Mouse (Mus musculus) neural tube, embryonic 13.5 days (tissue): ENCODE data around the gene Baiap2l2. TPM values are rescaled to one million over a fixed set of nuclear protein-coding genes. Genes with fewer than 3 reads are reported as not detected.

Experiments used
- ATAC-seq: fragments of 200-750 bp; cut with Nextera tagmentation; 2 replicates; pipeline ENCODE4 v1.8.0; 2017; ENCODE audit warnings: low read depth, mild to moderate bottlenecking, moderate TSS enrichment, moderate library complexity
- H3K27ac ChIP-seq: fragments of 300-500 bp; sonication (generic); replicated peaks from 2 replicates; pipeline ENCODE4 v1.5.1; 2015; ENCODE audit warnings: moderate library complexity, mild to moderate bottlenecking, inconsistent platforms
- H3K27me3 ChIP-seq: fragments of 300-500 bp; sonication (generic); 2 replicates; pipeline ENCODE4 v1.6.1; 2015; ENCODE audit warnings: mild to moderate bottlenecking, inconsistent platforms
- H3K36me3 ChIP-seq: fragments of 300-500 bp; sonication (generic); 2 replicates; pipeline ENCODE4 v1.6.1; 2015; ENCODE audit warnings: mild to moderate bottlenecking, inconsistent platforms
- H3K4me1 ChIP-seq: fragments of 300-500 bp; sonication (generic); replicated peaks from 2 replicates; pipeline ENCODE4 v1.6.1; 2015; ENCODE audit warnings: inconsistent platforms
- H3K4me2 ChIP-seq: fragments of 300-500 bp; sonication (generic); 2 replicates; pipeline ENCODE4 v1.6.1; 2015; ENCODE audit warnings: inconsistent platforms, mild to moderate bottlenecking, moderate library complexity
- H3K4me3 ChIP-seq: fragments of 300-500 bp; sonication (generic); 2 replicates; pipeline ENCODE4 v1.5.1; 2015; ENCODE audit warnings: mild to moderate bottlenecking, inconsistent platforms
- H3K9ac ChIP-seq: fragments of 300-500 bp; sonication (generic); 2 replicates; pipeline ENCODE4 v1.6.1; 2015; ENCODE audit warnings: moderate library complexity, mild to moderate bottlenecking, inconsistent platforms
- H3K9me3 ChIP-seq: fragments of 300-500 bp; sonication (generic); 2 replicates; pipeline ENCODE4 v1.6.1; 2016; ENCODE audit warnings: inconsistent platforms
- WGBS: fragments of 180-500 bp; shearing (Covaris S2); methylation state at CpG from one replicate; pipeline ENCODE4 v1.1.7; 2015; 5-methylcytosine and 5-hydroxymethylcytosine counted together
- polyA plus RNA-seq: library from polyadenylated mRNA; unstranded; fragments of >200 nt; fragmentation: Nextera tagmentation; extraction: Ambion mirVana; gene quantifications from 2 replicates; pipeline ENCODE4 v1.2.1, GENCODE M21; 2015

Gene Baiap2l2
- polyA plus RNA-seq, 1 experiment from 2014 or later, result 2.7 TPM

DNA sequence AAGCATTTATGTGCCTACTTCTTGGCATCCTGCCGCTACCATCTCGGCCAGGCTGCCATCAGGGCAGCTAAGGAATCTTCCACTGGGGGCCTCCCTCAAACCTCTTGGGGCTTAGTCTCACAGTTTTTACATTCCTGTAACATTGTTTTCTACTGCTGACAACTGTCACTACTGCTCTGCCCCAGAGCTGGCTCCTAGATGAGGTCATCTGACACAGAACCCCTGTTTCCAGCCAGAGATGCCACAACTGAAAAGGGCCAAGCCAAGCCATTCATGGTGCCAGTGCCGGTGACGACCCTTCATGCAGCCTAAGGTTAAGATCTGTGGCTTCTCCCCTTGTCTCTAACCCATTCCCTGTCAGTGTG lies 38.4 kb upstream of the Baiap2l2 start:
- Histone ChIP-seq H3K36me3 (no peaks in the 10 kb centered on the region), H3K4me1 (peaks cover 28% of the 10 kb centered on the region), H3K9me3 (no peaks in the 10 kb centered on the region), H3K4me3 (no peak overlapping the region), H3K4me2 (no peak overlapping the region), H3K27me3 (no peaks in the 10 kb centered on the region), H3K27ac (peak overlapping the region; percentile 15; the same call in 1 of the 2 replicates), H3K9ac (no peak overlapping the region)
- WGBS, result 82% methylated on average over 4 of the region's 4 CpGs
- ATAC-seq, result no peak

DNA sequence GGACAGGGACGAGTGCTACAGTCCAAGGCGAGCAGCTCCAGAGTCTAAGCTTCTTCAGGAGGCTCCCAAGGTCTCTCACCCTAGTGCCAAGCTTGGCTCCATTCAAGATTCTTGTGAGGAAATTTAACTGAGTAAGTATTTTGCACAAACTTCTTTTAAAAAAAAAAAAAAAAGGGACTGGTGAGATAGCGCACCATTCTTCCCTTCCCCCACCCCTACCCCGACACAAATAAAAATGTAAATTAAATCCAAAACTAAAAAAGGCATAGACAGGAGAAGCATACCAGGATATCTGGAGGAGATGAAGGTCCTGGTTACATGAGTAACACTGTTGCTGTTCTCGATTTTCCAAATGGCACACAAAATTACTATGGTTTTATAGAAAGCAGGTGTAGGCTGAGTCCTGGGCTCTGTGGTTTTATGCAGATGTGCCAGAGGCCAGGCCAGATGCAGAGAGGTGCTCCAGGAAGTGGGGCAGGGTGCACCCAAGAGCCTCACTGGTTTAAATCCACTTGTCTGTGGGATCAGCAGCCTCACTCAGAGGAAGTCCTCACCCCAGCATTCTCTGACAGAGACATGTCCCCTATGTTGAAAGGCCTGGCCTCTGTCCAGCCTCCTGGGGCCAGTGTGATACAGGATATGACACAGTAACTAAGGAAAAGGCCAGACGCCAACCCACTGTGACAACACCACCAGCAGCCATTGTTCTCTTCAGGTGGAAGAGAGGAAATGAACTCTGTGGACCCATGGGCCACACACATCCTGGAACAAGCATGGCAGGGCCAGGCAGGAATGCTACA lies 37.9 kb upstream of the Baiap2l2 start:
- ATAC-seq, result no peak
- Histone ChIP-seq H3K4me1 (peaks cover 28% of the 10 kb centered on the region), H3K9me3 (no peaks in the 10 kb centered on the region), H3K27me3 (no peaks in the 10 kb centered on the region), H3K36me3 (no peaks in the 10 kb centered on the region), H3K27ac (peak overlapping the region; percentile 52; the same call in 1 of the 2 replicates), H3K9ac (no peak overlapping the region), H3K4me2 (no peak overlapping the region), H3K4me3 (no peak overlapping the region)
- 79% methylated on average over 6 of the region's 6 CpGs for WGBS

- no peak overlapping the region for H3K4me3 ChIP-seq
- 82% methylated on average over 11 of the region's 11 CpGs for WGBS
- H3K9ac ChIP-seq, result no peak overlapping the region
- no peak overlapping the region for H3K27ac ChIP-seq
- no peak overlapping the region for H3K4me2 ChIP-seq
- H3K4me1 ChIP-seq, result peaks cover 27% of the 10 kb centered on the region
- no peaks in the 10 kb centered on the region for H3K27me3 ChIP-seq
- no peaks in the 10 kb centered on the region for H3K9me3 ChIP-seq
- peaks cover 2% of the 10 kb centered on the region; the same call in 1 of the 2 replicates for H3K36me3 ChIP-seq
- no peak for ATAC-seq
Measured at GRCm38 (mm10) chr15:79322281-79322990, 37.1 kb upstream of the Baiap2l2 start.

DNA sequence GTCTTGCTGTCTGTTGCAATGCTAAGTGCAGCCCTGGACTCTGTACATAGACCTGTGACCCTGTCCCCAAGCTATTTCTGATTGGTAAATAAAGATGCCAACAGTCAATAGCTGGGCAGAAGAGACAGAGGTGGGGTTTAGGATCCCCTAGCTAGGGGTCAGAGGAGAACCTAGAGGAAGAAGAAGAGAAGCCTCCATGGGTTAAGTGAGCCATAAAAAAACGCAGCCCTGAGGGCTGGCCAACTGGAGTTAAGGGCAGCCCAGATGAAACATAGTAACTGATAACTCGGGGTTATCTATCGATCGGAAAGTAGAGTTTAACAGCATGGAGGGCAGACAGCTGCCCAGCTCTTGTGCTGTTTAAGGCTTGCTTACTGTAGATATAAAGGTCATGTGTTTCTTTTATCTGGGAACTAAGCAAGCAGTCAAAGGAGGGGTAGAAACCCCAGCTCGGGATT lies 36.4 kb upstream of the Baiap2l2 start:
- no peak overlapping the region for H3K9ac ChIP-seq
- no peak for ATAC-seq
- H3K4me3 ChIP-seq, result no peak overlapping the region
- H3K27me3 ChIP-seq, result no peaks in the 10 kb centered on the region
- H3K4me1 ChIP-seq, result peaks cover 20% of the 10 kb centered on the region
- H3K27ac ChIP-seq, result no peak overlapping the region
- H3K4me2 ChIP-seq, result no peak overlapping the region
- H3K9me3 ChIP-seq, result no peaks in the 10 kb centered on the region
- 86% methylated on average over 5 of the region's 5 CpGs for WGBS
- peaks cover 7% of the 10 kb centered on the region; the same call in 1 of the 2 replicates for H3K36me3 ChIP-seq

DNA sequence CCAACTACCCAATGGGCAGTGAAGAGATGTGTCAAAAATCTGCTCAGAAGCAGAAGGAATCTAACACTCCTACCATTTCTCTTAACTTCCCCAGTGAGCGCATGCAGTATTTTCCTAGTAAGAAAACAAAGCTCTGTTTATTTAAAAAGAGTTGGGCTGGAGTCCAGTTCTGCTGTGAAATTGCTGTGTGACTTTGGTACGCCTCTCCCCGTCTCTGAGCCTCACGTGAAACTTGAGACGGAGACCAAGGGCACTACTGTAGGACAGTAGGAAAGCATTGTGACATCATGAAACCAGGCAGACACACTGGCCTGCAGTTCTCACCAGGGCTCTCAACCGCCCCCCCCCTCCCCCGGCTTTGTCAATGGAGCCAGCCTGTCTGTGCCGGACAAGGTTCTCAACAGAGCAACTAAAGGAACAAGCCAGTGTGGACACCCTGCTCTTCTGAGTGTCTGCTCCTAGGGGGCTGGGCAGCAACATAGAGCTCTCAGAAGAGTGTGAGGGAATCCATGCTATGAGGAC lies 28.6 kb upstream of the Baiap2l2 start:
- Histone ChIP-seq H3K27me3 (no peaks in the 10 kb centered on the region), H3K4me2 (no peak overlapping the region), H3K27ac (no peak overlapping the region), H3K4me3 (no peak overlapping the region), H3K9ac (no peak overlapping the region), H3K36me3 (peaks cover 30% of the 10 kb centered on the region), H3K4me1 (no peaks in the 10 kb centered on the region), H3K9me3 (no peaks in the 10 kb centered on the region)
- 75% methylated on average over 8 of the region's 8 CpGs for WGBS
- no peak for ATAC-seq

- Histone ChIP-seq H3K4me1 (no peaks in the 10 kb centered on the region), H3K4me3 (no peak overlapping the region), H3K9ac (no peak overlapping the region), H3K36me3 (peaks cover 55% of the 10 kb centered on the region), H3K27me3 (no peaks in the 10 kb centered on the region), H3K9me3 (no peaks in the 10 kb centered on the region), H3K27ac (no peak overlapping the region), H3K4me2 (no peak overlapping the region)
- ATAC-seq, result no peak
- WGBS, result 76% methylated on average over 4 of the region's 4 CpGs
Measured at GRCm38 (mm10) chr15:79307861-79308260, 22.5 kb upstream of the Baiap2l2 start.

DNA sequence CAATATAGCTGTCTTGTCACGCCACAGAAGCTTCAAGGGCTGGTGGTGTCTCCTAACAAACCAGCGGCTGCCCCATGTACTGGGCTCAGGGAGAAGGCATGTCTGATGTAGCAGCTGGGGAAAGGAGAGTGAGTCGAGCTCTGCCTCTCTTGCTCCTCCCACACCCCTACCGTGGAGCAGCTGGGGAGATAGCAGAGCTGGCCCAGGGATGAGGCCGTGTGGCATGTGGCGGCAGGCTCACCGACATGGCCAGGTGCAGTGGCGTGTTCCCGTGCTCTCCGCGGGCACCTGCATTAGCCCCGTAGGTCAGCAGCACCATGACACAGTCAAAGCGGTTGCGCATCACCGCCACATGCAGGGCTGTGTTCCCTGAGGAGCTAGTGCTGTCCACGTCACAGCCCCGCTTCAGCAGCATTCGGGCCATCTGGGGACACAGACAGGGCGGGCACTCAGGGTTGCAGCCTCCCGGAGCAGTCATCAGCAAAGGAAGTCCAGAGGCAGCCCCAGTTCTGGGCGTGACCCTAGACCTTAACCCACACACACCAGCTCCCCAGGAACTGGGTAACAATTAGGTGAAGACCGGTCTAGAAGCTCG lies 20.8 kb upstream of the Baiap2l2 start:
- Histone ChIP-seq H3K9ac (no peak overlapping the region), H3K36me3 (peaks cover 54% of the 10 kb centered on the region), H3K9me3 (no peaks in the 10 kb centered on the region), H3K4me1 (no peaks in the 10 kb centered on the region), H3K4me2 (no peak overlapping the region), H3K4me3 (no peak overlapping the region), H3K27me3 (no peaks in the 10 kb centered on the region), H3K27ac (no peak overlapping the region)
- 74% methylated on average over 23 of the region's 23 CpGs for WGBS
- no peak for ATAC-seq

DNA sequence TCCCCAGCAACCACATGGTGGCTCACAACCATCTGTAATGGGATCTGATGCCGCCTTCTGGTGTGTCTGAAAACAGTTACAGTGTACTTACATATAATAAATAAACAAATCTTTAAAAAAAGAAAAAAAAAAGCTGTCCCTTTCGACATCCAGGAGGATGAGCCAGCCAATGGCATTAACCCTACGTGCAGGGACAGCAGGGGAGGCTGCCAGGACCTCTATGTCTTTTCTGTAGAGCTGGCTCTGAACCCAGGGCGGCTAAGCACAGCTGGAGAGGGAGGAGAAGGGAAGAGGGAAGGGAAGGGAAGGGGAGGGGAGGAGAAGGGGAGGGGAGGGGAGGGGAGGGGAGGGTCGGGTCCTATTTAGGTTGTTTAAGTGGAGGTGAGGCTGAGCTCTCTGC lies 19.5 kb upstream of the Baiap2l2 start:
- H3K27me3 ChIP-seq, result no peaks in the 10 kb centered on the region
- 82% methylated on average over 3 of the region's 5 CpGs for WGBS
- peaks cover 58% of the 10 kb centered on the region for H3K36me3 ChIP-seq
- no peak overlapping the region for H3K4me3 ChIP-seq
- no peak overlapping the region for H3K4me2 ChIP-seq
- no peak overlapping the region for H3K9ac ChIP-seq
- H3K4me1 ChIP-seq, result no peaks in the 10 kb centered on the region
- no peak for ATAC-seq
- H3K9me3 ChIP-seq, result no peaks in the 10 kb centered on the region
- H3K27ac ChIP-seq, result no peak overlapping the region

- H3K4me3 ChIP-seq, result no peak overlapping the region
- WGBS, result 91% methylated on average over 8 of the region's 8 CpGs
- no peaks in the 10 kb centered on the region for H3K9me3 ChIP-seq
- H3K36me3 ChIP-seq, result peaks cover 57% of the 10 kb centered on the region
- H3K27me3 ChIP-seq, result no peaks in the 10 kb centered on the region
- H3K27ac ChIP-seq, result no peak overlapping the region
- ATAC-seq, result no peak
- H3K4me2 ChIP-seq, result no peak overlapping the region
- H3K4me1 ChIP-seq, result no peaks in the 10 kb centered on the region
- no peak overlapping the region for H3K9ac ChIP-seq
Measured at GRCm38 (mm10) chr15:79303725-79304124, 18.4 kb upstream of the Baiap2l2 start.

DNA sequence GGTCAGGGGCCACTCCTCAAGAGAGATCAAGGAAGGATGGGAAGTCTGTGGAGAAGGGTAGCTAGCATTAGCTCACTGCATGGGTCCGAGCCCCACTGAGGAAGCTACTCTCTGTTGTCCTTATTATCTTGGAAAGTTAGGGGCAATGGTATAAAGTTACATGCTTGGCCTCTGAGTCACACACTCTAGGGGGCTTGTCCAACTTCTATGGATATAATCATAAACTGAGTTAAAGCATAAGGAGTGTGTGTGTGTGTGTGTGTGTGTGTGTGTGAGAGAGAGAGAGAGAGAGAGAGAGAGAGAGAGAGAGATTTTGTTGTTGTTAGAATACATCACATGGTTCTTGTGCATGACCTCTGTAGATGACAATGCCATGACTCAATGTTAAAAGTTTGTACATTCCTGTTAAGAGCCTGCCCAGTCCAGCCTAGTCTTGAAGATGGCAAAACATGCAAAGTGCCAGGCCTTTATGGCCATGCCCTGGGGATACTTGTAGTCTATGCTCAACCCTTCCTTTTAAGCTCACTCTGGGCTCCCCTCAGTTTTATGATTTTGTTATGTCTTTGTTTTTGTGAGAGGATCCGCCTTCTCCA lies 14.3 kb upstream of the Baiap2l2 start:
- peaks cover 26% of the 10 kb centered on the region; the same call in 1 of the 2 replicates for H3K36me3 ChIP-seq
- no peak overlapping the region for H3K4me2 ChIP-seq
- no peaks in the 10 kb centered on the region for H3K27me3 ChIP-seq
- ATAC-seq, result no peak
- no peaks in the 10 kb centered on the region for H3K9me3 ChIP-seq
- no peaks in the 10 kb centered on the region for H3K4me1 ChIP-seq
- H3K9ac ChIP-seq, result no peak overlapping the region
- no peak overlapping the region for H3K4me3 ChIP-seq
- 87% methylated on average over 2 of the region's 2 CpGs for WGBS
- no peak overlapping the region for H3K27ac ChIP-seq

GRCm38 (mm10) chr15:79298553-79298952 lies 13.2 kb upstream of the Baiap2l2 start:
- Histone ChIP-seq H3K27ac (no peak overlapping the region), H3K4me1 (no peaks in the 10 kb centered on the region), H3K9ac (no peak overlapping the region), H3K36me3 (peaks cover 20% of the 10 kb centered on the region; the same call in 1 of the 2 replicates), H3K9me3 (no peaks in the 10 kb centered on the region), H3K27me3 (no peaks in the 10 kb centered on the region), H3K4me2 (no peak overlapping the region), H3K4me3 (no peak overlapping the region)
- ATAC-seq, result no peak
- 89% methylated on average over 6 of the region's 6 CpGs for WGBS

DNA sequence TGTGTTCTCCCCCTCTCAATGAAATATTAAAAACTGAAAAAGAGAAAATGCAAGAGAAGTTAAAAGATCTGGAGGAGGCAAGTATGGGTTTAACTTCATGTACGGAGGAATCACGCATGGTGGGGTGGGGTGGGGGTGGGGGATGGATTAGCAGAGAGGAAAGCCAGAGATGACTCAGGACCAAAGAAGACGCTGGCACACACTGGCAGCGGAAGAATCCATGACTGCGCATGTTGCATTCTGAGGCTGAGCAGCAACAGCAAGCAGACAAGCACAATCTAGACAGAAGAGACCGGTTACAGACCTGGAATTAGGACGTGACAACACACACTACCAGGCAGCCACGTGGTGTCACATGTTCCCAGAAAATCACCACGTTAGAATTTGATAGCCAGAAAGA lies 7.4 kb upstream of the Baiap2l2 start:
- ATAC-seq, result no peak
- Histone ChIP-seq H3K4me2 (no peak overlapping the region), H3K4me1 (no peaks in the 10 kb centered on the region), H3K36me3 (peaks cover 13% of the 10 kb centered on the region), H3K9ac (no peak overlapping the region), H3K27ac (no peak overlapping the region), H3K9me3 (no peaks in the 10 kb centered on the region), H3K27me3 (no peaks in the 10 kb centered on the region), H3K4me3 (no peak overlapping the region)
- WGBS, result 91% methylated on average over 9 of the region's 9 CpGs
